Mouse (Mus musculus) thymus, postnatal 0 days (tissue): ENCODE data around the gene Sel1l2. TPM values are rescaled to one million over a fixed set of nuclear protein-coding genes. Genes with fewer than 3 reads are reported as not detected.
A peak's percentile ranks its signal among the peaks of the same experiment; 100 is the strongest.

Experiments used
- DNase-seq: peaks from one replicate; pipeline ENCODE4 v3.0.0-alpha.2; 2015; ENCODE audit warnings: low spot score
- polyA plus RNA-seq: library from polyadenylated mRNA; unstranded; fragments of >200 nt; fragmentation: Nextera tagmentation; extraction: Ambion mirVana; gene quantifications from 2 replicates; pipeline ENCODE4 v1.2.1, GENCODE M21; 2015

The Sel1l2 gene
- 0.13 and 0.27 TPM in 2 replicates for polyA plus RNA-seq

GRCm38 (mm10) chr2:140389525-140389924 lies at the start of gene Sel1l2:
Sel1l2 (minus strand) TSS chr2:140389706.
- no peak for DNase-seq

DNA sequence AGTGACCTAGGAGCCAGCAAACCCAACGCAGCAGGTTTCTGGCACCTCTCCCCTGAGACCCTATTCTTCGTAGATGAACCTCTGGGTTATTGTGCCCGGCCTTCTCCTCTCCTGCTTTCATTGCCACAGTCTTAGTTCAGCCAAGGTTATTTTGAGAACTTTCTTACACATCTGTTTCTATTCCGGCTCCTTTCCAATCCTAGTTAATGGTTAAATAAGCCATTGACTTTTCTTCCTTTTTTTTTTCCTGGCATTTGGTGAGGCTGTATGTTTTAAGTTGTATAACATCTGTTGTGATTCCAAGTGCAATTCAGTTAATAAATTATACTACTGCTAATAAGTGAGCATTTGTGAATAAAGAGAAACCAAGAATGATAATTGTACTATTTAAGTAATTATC lies 49.6 kb upstream of the Sel1l2 start:
- no peak for DNase-seq

- DNase-seq, result peak; percentile 64
Observed at GRCm38 (mm10) chr2:140427283-140427682, 37.8 kb upstream of the Sel1l2 start.

GRCm38 (mm10) chr2:140425844-140426243 lies 36.3 kb upstream of the Sel1l2 start:
- no peak for DNase-seq

- DNase-seq, result peak; percentile 48
Observed at GRCm38 (mm10) chr2:140395744-140396231, 6.3 kb upstream of the Sel1l2 start.

GRCm38 (mm10) chr2:140395179-140395578 lies 5.7 kb upstream of the Sel1l2 start, which contains the start of gene Macrod2:
Macrod2 (plus strand) TSS chr2:140395309.
- DNase-seq, result peak; percentile 100

DNA sequence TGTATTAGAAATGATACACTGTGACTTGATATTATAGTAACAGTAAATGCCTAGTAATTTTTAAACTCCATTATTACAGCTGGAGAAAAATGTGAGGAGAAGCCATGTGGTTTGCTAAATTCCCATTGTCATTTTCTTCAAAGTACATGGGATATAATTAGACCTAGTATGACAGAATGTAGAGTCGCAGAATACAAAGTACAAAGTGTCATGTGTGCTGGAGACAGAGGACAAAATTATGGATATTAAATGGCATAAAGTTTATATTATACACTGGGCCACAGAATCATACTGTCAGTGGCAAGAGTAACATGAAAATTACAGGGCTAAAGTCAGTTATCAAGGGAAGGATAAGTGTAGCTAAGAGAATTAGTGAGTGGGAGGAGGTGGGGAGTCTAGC lies 24.7 kb downstream of the Sel1l2 start:
- DNase-seq, result no peak

GRCm38 (mm10) chr2:140359905-140360304 lies 29.6 kb downstream of the Sel1l2 start:
- DNase-seq, result no peak

DNA sequence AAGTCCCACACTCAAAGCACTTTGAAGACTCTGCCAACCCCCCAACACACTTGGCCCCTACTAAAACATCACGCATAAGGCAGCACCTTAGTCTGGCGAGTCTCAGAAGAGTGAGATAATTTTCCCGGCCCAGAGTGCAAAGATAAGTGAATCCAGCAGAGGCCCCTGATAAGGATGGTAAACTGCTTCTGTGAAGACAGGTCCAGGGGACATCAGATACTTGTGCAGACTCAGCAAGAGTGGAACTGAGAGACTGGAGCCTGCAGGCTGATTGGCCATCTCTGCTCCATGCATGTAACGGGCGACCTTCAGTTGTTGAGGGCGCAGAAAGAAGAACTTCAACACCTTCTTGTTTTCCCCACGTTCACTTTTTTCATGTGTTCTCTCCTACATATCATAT lies 47.1 kb downstream of the Sel1l2 start:
- DNase-seq, result no peak

DNA sequence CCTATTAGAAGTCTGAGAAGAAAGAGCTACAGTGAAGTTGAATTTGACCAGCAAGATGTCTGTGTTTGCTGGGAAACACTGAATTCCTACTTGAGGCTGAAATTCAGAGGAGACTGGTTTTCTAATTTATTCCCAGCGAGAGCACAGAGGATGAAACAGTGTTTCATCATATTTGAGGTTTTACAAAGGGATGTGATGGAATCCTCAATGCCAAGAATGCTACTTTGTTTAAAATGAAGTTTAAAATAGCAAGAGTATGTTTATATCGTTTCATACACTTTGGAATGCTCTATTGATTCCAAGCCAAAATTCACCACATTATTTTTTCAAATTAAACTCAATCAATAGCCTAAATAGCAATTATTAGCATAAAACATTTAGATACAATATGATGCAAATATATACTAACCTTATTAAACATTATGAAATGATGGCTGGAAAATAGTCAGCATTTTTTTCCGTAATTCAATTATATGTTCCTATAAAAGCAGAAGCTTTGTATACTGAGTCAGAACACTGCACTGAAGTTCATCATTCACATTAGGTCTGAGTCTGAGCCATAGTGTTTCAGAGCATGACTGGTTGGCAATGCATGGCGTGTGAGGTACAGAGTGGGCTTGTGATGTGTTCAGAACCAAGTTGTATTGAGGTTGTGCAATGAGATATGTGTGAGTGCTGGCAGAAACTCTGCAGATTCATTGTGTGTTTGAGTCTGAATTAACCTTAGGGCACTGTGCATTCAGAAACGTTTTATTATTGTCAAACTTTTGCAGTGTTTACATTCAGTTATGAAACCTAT lies 58.8 kb downstream of the Sel1l2 start:
- peak; percentile 1 for DNase-seq

GRCm38 (mm10) chr2:140302976-140303708 lies 86.4 kb downstream of the Sel1l2 start:
- DNase-seq, result no peak

DNA sequence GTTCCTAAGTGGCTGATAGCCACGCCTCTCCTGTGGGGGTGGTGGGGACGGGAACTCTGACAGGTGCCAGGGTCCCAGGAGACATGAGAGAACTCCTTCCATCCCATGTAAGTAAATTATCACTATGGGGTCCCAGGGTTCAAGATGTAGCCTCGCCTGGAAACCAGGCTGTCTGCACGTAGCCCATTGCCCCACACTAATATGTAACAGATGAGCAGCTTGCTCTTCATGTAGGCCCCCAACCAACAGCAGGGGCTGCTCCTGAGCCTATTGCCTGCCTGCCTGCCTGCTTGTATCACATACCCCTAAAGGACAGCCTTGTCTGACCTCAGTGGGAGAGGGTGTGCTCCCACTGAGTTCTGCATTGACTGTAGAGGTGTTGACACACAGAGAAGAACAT lies 92.4 kb downstream of the Sel1l2 start:
- DNase-seq, result no peak

- DNase-seq, result no peak
Observed at GRCm38 (mm10) chr2:140293820-140294219, 95.7 kb downstream of the Sel1l2 start.

DNA sequence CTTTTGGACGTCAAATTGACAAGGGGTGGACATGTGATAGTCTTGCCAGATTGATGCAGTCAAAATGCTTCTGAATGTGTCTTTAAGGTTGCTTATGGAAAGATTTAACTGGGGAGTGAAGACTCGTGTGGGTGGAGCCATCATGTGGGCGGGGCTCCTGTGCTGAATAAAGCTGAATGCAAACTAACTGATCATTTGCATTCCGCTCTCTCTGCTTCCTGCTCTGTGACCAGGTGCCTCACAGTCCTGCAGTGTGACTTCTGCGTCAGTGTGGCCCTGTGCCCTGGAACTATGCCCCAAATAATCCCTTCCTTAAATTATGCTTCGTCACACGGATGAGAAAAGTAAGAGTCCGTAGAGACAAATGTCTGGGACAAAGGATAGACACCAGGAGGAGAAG lies 108.7 kb downstream of the Sel1l2 start:
- no peak for DNase-seq

DNA sequence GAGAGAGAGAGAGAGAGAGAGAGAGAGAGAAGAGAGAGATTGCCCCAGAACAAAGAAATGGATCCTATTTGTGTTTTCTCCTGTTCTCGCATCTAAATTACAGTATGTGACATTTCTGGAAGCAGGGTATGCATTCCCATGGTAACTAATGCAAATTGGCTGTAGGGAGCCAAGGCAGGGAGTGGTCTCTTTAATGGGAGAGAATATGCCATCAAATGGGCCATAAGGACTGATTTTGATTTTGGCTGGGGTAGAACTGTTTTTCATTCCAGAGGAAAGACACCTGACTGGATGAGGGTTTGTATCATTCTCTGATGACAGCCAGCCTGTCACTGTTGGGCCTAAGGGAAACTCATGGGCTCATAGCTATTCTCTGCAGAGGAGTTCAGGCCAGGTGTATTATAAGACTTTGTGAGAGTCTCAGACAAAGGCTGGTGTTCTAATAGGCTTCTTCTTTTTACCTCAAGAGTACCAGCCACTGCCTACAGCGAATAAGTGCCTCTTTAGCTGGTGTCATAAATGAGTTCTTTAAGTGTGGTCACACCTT lies 133.8 kb downstream of the Sel1l2 start:
- no peak for DNase-seq

DNA sequence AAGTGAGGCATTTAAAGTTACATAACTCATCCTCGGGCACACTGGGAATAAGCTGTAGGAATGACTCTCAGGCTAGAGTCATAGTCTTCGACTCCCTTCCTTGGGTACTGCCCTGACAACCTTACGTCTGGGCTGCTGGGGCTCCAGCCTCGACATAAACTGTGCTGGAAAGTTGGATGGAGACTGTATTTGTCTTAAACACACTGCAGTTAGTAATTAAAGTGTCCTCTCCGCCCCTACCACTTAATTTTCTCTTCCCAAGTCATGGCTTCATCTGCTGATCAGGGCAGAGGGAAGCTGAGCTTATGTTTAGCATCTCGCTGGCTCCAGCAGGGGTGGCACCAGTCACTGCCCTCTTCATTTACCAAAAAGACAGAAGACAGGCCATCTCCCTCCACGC lies 135.2 kb downstream of the Sel1l2 start:
- DNase-seq, result no peak

DNA sequence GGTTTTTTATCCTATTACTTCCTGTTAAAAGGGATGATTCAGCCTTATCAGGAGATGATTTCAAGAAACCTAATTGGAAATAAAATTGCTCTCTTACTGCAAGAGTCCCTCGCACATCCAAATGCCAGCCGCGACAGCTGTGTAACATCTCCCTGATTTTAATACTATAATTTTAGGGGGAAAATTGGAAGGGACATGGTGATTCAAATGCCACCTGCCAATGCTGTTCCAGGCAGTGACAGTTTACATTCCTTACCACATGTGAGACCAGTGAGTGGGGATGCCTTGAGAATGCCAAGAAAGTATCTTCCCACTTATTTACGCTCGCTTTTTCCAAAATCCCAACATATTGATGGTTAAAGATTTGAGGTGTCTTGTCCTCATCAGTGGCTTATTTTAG lies 146.4 kb downstream of the Sel1l2 start:
- no peak for DNase-seq

- no peak for DNase-seq
Observed at GRCm38 (mm10) chr2:140242398-140242797, 147.1 kb downstream of the Sel1l2 start.

GRCm38 (mm10) chr2:140237245-140237644 lies 152.3 kb downstream of the Sel1l2 start:
- no peak for DNase-seq

GRCm38 (mm10) chr2:140230295-140230694 lies 159.2 kb downstream of the Sel1l2 start:
- no peak for DNase-seq

- no peak for DNase-seq
Observed at GRCm38 (mm10) chr2:140220325-140220724, 169.2 kb downstream of the Sel1l2 start.

GRCm38 (mm10) chr2:140215965-140216364 lies 173.5 kb downstream of the Sel1l2 start:
- DNase-seq, result no peak
